Mouse (Mus musculus) thymus, postnatal 25 days (tissue): ENCODE results near the gene Abhd12.

Experiments
- DNase-seq: peaks from one replicate; pipeline ENCODE4 v3.0.0; 2022

The Abhd12 gene

DNA sequence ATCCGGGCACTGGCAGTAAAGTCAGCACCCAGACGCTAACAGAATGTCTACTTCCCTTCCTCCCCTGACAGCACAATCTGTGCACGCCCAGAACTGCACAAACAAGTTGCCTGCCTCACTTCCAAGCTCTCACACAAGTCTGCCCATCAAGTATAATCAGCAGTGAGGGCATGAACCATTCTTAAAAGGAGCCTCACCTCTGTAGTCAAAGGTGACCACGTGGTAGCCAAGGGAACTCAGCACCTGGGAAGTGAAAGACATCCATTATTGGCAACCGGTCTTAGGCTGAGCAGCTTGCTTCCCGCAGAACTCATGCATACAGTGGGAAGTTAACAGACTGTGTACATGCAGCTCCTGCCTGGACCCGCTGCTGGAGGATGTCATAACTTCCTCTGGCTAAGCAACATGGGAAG lies 62.5 kb downstream of the Abhd12 start:
- DNase-seq = no peak

DNA sequence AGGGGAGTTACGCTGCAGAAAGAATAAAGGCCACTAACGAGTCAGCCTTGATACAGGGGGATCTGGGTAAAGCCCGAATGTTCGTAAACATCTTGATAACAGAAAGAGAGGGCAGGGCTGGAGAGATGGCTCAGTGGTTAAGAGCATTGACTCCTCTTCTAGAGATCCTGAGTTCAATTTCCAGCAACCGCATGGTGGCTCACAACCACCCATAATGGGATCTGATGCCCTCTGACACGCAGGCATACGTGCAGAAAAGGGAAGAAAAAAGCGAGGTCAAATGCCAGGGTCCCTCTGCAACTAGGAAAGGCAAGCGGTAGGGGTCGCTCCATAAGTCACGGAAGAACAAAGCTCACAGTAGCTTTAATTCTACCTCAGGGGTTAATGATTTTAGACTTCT lies 63.4 kb downstream of the Abhd12 start:
- DNase-seq = no peak

GRCm38 (mm10) chr2:150839686-150840471 lies 64.7 kb downstream of the Abhd12 start:
- DNase-seq = no peak

DNA sequence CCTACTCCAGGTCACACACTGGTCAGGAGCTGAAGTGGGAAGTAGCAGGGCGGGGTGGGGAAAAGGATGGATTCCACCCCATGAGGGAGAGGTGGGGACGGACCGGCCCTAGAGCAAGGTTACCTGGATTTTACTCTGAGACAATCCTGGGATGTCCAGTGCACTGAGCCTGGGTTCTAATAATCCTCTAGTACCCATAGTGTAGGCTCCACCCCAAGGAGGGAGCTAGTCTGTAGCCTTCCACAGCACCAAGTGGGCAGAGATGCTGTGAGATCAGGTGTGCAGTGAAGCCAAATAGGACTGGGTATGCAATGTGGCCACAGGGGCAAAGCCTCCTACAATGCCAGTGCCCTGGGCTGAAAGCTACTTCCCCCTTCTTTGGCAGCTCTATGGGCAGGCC lies 66.8 kb downstream of the Abhd12 start:
- DNase-seq = no peak

DNA sequence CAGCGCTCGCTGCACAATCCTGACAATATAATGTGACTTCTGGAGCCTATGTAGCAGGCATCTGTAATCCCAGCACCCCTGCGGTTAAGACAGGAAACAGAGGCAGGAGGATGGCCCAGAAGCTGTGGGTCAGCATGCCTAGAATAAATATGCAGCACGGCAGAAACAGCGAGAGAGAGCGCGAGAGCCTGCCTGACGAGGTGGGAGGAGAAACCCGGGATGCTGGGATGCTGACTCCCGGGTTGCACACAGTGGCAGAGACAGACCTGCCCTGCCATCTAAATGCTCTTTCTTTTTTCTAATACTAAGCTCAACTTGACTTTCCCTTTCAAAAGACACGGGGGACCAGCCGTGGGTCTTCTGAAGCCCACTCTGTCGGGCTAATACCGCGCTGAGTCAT lies 67.6 kb downstream of the Abhd12 start:
- no peak for DNase-seq

DNA sequence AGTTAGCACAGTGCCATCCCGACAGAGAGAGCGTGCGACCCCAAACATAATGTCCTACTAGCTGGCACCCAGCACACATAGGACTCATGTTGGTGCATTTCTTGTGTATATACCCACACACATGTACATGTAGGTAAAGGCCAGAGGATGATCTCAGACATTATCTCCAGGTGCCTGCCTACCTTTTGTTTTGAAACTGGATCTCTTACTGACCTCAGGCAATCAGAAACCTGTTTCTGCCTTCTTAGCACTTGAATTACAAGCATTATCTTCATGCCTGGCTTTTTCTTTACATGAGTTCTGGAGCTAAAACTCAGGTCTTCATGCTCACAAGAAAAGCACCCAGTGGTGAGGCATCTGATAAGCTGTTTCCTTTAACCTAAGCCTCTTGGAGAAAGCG lies 68.6 kb downstream of the Abhd12 start:
- no peak for DNase-seq

DNA sequence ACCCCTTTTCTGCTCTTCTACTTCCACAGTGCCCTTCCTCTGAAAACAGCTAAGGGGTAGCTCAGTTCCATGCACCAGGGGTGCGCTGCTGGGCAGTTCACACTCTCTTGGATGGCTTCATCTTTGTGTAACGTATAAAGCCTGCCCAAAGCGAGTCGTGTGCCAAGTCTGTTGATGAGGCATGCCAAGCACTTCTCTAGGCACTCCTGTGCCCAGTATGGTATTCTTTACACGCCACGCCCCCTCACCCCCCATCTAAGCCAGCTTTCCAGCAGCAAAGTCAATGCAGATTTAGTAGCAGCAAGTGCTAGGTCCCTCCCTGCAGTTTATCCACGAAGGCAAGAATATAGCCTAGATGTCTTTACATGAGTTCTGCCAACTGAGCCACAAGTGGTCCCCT lies 69.9 kb downstream of the Abhd12 start:
- DNase-seq = no peak

DNA sequence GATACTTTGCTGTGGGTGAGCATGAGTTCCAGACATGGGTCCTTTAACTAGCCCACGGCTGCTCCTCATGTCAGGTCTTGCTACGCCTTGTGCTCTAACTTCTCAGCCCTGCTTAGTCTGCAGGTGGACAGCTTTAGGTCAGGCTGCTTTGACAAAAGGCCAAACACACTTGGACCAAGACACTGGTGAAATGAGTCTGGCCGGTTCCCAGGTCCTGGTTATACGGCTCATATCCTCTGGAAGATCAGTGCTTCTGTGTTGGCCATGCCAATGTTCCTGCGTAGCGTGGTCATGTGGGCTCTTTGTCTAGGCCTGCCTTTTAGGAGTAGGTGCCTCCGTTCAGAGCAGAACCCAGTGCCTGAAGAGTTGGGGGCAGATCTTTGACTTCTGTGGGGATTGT lies 72.5 kb downstream of the Abhd12 start:
- no peak for DNase-seq

- DNase-seq = no peak
These were observed 73.6 kb downstream of the Abhd12 start for GRCm38 (mm10) chr2:150830911-150831441.

DNA sequence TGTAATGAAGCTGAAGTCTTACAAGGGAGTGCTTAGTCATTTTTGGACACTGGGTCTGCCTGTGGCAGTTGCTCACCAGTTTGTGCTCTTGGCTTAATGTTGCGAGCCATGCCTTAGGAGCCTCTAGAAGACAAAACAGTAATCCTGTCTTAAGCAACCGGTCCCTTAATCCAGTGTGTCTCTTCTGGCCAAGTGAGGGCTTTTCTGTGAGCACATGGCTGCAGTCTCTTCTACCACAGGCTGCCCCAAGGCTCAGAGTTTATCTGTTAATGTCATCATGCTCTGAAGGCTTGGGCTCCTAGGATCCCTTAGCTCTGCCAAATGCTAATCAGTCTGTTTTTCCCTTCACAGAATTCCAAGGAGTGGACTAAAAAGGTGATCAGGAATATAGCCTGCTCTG lies 74.5 kb downstream of the Abhd12 start:
- no peak for DNase-seq

DNA sequence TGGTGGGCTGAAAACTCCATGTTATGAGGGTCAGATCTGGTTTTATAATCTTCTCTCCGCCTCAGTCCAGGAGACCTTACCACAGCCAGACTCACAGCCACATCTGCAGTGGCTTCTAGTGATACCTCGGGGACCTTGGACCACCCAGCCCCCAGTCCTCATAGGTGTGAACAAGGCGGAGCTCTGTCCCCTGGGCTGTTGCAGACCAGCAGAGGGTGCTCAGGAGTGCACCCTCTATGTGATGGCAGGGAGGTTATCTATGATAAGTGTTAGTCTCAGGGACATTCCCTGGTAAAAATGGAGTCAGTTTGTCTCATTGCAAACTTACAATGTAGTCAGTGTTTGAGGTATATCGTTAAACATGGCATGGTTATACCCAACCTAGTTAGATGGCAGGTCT lies 75.9 kb downstream of the Abhd12 start:
- DNase-seq = no peak

GRCm38 (mm10) chr2:150828164-150828563 lies 76.4 kb downstream of the Abhd12 start:
- no peak for DNase-seq

DNA sequence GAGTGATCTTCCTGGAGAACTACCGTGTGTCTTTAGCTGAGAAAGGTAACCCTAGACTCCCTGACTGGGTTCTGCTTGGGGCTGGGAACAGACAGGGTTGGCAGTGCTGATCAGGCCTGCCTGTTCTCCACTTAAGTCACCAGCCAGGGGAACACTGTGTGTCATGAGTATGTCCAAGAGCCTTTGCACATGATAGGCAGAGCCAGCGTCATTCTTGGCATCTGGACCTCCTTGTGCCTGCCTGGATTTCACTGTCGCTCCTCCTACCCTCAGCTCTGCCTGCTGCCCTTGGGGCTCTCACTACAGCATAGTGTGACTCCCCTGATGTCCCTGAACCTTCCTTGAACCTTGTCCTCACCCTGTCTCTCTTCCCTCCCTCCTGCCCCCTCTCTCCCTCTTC lies 78.1 kb downstream of the Abhd12 start:
- DNase-seq = no peak

DNA sequence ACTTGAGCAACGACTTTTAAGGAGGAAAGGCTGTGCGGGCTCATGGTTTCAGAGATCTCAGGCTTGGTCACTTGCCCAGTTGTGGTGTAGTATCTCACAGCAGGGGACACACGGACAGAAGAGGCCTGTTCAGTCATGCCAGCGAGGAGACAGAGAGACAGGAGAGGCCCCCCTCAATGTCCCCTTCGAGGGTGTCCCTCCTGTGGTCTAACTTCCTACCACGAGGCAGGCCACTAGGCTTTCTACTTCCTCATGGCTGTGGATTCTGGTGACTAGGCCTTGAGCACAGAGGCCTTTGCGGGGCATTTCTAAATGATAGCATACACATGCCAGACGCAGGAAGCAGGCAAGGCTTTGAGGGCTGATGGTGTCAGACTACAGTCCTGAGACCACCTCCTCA lies 81.6 kb downstream of the Abhd12 start:
- no peak for DNase-seq

GRCm38 (mm10) chr2:150820720-150821119 lies 83.8 kb downstream of the Abhd12 start:
- no peak for DNase-seq

DNA sequence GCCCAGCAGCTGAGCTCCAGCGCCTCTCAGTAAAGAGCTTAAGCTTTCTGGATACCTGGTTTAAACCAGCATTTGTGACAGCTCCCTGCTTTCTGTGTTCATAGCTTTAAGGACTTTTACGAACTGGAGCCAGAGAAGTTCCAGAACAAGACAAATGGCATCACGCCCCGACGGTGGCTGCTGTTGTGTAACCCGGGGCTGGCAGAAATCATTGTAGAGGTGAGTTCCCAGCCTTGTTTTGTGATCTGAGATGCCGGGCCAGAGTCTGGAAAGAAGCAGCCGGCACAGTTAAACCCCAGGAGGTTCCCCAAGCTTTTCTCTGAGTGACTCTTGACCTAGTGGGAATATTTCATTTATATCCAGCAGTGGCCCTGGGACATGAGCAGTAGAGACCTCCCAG lies 85.8 kb downstream of the Abhd12 start:
- no peak for DNase-seq

- no peak for DNase-seq
These were observed 87.7 kb downstream of the Abhd12 start for GRCm38 (mm10) chr2:150816676-150817402.

DNA sequence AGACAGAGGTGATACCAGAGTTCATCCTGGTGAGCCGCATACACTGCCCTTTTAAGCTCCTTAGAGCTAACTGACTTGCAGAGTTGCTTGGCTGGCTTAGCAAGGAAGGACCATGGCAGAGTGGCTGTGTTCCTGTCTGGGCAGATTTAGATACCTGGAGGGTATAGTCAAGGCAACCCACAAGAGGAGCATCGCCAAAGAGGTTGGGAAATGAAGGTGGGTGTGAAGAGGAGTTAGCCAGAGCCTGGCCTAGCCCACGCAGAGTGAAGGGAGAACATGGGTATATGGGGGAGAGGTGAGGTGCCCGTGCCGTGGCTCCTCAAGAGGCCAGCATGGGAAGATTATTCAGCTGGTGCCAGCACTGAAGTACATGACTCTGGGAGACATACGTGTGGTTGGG lies 91.7 kb downstream of the Abhd12 start:
- DNase-seq = no peak

DNA sequence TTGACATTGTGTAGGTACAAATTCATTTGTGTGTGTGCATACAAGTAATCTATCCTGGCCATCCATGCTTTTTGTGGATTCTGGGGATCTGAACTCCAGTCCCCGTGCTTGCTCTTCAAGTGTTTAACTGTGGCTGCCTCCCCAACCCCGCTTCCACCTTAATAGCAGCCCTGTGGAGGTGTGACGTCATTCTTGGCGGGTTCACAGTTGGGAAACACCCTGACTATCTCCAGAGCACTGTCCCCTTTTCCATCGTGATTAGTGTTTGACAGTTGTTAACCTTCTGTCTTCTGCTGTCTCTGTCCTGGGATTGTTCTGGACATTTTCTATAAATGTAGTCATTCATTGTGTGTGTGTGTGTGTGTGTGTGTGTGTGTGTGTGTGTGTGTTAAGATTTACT lies 93.9 kb downstream of the Abhd12 start:
- no peak for DNase-seq

DNA sequence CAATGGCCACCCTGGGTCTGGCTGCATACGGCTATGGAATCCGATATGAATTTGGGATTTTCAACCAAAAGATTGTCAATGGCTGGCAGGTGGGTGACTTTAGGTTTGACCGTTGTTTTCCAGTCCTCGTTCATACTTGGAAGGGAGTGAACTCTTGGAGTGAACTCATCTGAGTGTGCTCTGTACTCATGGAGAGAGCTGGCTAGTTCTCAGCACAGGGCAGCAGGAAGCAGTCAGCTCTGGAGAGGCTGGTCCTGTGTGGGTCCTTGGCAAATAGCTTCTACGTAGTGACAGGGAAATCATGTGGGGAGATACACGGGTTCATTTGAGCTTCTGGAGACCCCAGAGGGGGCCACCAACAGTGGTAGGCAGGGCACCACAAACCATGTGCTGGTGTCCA lies 95.7 kb downstream of the Abhd12 start:
- no peak for DNase-seq

- no peak for DNase-seq
These were observed 96.2 kb downstream of the Abhd12 start for GRCm38 (mm10) chr2:150808381-150808780.

DNA sequence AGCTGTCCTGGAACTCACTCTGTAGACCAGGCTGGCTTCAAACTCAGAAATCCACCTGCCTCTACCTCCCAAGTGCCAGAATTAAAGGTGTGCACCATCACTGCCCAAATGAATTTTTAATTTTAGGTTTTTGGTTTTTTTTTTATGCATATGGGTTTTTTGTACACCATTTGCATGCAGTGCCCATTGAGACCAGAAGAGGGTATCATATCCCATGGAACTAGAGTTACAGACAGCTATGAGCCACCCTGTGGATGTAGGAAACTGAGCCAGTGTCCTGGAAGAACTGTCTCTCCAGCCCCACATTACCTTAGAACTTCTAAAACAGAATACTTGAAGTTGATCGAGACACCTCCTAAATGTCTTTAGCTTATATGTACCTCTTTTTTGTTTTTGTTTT lies 101.5 kb downstream of the Abhd12 start:
- DNase-seq = peak; percentile 17

GRCm38 (mm10) chr2:150800616-150801015 lies 103.9 kb downstream of the Abhd12 start:
- no peak for DNase-seq

GRCm38 (mm10) chr2:150798084-150798483 lies 106.5 kb downstream of the Abhd12 start:
- DNase-seq = no peak
